ENCODE assay signal across 15 mouse cellular contexts in genomic region chr3:34314393-34314792, GRCm38 (mm10).
"Had no signal": no experiment of that assay in that cellular context is flagged by ENCODE, and none has a peak within 500 bp of the region (broad histone marks: within the 10 kb centered on the region; RNA-seq: fewer than 3 reads in every experiment).

No protein-coding gene starts in this region.

- H3K4me2 ChIP-seq: limb, embryonic 12.5 days; liver, embryonic 13.5 days; lung, embryonic 15.5 days; neural tube, embryonic 15.5 days had no signal

- ATAC-seq: liver, postnatal 0 days had no signal

- H3K27me3 ChIP-seq: liver, embryonic 13.5 days; lung, embryonic 15.5 days had no signal

- H3K4me3 ChIP-seq: layer of hippocampus, adult 2 months; limb, embryonic 12.5 days; liver, embryonic 13.5 days; lung, embryonic 15.5 days; myocyte; neural tube, embryonic 15.5 days had no signal

- DNase-seq: kidney, postnatal 10 days; kidney, postnatal 4 days; liver; liver, embryonic 13.5 days; liver, postnatal 0 days; lung, postnatal 14 days; right cerebral cortex, postnatal 4 days; spleen, adult 18-20 months; thymus, adult 18-20 months; thymus, postnatal 14 days had no signal

- H3K9ac ChIP-seq: limb, embryonic 12.5 days; liver, embryonic 13.5 days; liver, postnatal 0 days; lung, embryonic 15.5 days; neural tube, embryonic 15.5 days had no signal

- H3K9me3 ChIP-seq: limb, embryonic 12.5 days; liver, embryonic 13.5 days; lung, embryonic 15.5 days; neural tube, embryonic 15.5 days had no signal

- H3K36me3 ChIP-seq: limb, embryonic 12.5 days; liver, embryonic 13.5 days; lung, embryonic 15.5 days; neural tube, embryonic 15.5 days had no signal

- H3K4me1 ChIP-seq: liver, embryonic 13.5 days; lung, embryonic 15.5 days had no signal

- H3K27ac ChIP-seq: layer of hippocampus, adult 2 months; limb, embryonic 12.5 days; liver, embryonic 13.5 days; lung, embryonic 15.5 days; neural tube, embryonic 15.5 days had no signal
